Mouse (Mus musculus): Measurements from ENCODE around the gene Ung. TPM values are rescaled to one million over a fixed set of nuclear protein-coding genes. Genes with fewer than 3 reads are reported as not detected.

The Ung gene
- total RNA-seq, 2 experiments from 2014 or later = 28.8 to 32.9 TPM

DNA sequence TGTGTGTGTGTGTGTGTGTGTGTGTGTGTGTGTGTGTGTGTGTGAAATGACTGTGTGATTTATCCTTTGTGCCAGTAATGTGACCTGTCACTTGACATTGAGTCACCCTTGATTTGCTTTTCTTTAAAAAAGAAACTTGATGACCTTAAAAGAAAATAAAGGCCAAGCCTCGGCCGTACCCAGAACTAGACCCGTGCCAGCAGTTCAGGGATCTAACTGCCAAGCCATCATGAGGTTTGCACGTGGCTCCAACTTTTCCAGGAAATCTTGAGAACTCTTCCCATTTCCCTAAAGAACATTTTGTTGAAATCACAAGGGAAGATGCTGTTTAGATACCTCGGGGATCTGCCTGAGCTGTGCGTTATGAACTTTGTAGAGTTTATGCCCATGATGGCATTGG is 31.2 kb downstream of the Ung start:
- no peak for ATAC-seq (replicated peaks; ENCODE audit: low FRiP score, low TSS enrichment, poor library complexity, severe bottlenecking)

DNA sequence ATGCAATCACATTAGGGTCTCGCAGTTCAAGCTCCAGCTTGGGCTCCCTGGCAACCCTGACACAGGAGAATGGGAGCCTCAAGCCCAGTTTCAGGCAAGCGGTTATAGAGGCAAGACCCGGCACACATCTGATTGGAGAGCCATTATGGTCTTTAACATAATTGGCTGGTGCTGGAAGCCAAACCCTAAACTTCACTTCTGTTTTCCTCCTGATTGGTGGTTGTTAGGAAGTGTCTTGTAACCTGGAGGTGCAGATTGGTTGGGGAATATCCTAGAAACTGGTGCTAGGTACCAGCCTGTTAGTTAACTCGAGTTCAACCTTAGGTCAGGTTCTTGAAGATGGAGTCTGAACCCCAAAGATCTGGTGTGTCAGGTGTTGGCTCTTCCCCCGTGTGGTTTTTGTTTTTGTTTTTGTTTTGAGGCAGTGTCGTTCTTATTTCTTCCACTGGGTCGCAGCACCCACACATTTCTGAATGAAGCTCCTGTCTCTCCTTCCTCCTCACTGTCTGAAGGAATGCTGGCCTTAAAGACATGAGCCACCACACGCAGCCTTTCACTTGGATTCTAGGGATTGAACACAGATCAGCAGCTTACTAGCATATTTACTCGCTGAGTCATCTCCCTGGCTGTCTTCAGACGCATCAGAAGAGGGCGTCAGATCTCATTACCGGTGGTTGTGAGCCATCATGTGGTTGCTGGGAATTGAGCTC is 32.1 kb downstream of the Ung start:
- no peak for ATAC-seq (replicated peaks; ENCODE audit: low FRiP score, low TSS enrichment, poor library complexity, severe bottlenecking)

DNA sequence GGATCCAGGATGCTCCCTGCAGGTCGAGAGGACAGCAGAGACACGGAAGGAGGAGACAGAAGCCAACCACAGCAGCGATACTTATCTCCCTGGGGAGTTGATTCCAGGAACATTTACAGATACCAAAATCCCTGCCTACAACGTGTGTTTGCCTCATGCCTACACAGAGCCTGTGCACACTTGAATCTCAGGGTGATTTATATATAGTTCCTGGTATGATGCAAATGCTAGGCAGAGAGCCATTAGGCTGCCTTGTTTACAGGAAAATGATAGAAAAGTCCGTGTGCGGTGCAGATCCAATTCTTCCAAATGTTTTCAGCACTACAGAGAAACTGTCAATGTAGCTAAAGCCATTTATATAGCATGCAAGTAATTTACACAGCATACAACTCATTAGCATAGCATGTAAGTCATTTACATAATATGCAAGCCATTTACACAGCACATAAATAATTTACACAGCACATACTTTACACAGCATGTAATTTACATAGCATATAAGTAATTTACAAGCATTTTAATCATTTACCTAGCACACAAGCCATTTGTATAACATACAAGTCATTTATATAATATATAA is 33.0 kb downstream of the Ung start:
- no peak for ATAC-seq (replicated peaks; ENCODE audit: low FRiP score, low TSS enrichment, poor library complexity, severe bottlenecking)

DNA sequence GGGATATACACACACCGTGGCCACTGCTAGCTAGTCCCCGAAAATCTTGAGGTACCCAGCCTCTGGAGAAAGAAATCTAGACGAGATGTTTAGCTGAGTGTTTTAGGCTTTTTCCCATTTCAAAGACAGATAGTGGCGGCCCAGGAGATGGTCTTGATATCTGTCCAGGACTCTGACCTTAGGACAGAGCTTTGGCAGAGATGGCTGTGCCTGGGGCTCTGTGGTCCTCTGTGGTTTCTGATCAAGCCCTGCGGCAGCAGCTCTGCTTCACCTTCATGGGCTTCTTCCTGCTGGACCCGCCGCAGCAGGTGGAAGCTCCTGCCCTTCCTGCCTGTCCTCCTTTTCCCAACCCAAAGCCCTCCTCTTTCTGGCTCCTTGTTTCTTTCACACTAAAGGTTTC is 40.2 kb downstream of the Ung start:
- no peak for ATAC-seq (replicated peaks; ENCODE audit: low FRiP score, low TSS enrichment, poor library complexity, severe bottlenecking)

DNA sequence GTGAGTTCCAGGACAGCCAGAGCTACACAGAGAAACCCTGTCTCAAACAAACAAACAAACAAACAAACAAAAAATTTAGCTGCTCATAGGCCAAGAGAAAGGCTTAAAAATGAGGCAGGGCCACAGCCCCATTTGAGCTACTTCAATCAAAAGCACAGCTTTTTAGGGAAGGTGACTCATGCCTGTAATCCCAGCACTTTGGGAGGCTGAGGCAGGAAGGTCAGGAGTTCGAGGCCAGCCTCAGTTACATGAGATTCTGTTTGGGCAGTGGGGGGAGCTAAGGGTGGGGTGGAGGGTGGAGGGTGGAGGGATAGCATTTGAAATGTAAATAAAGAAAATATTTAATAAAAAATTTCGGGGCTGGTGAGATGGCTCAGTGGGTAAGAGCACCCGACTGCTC is 42.8 kb downstream of the Ung start:
- ATAC-seq (replicated peaks; ENCODE audit: low FRiP score, low TSS enrichment, poor library complexity, severe bottlenecking) = peak; percentile 67; the same call in 1 of the 2 replicates

DNA sequence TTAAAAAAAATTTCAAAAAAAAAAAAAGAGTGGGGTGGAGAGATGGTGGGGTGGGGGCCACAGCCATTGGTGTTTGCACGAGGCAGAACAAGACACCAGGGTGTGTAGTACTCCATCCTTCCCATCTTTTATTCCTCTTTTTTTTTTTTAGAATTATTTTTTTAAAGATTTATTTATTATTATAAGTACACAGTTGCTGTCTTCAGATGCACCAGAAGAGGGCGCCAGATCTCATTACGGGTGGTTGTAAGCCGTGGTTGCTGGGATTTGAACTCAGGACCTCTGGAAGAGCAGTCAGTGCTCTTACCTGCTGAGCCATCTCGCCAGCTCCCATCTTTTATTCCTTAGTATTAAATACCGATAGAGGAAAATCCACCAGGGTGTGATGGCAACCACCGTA is 43.3 kb downstream of the Ung start:
- ATAC-seq (replicated peaks; ENCODE audit: low FRiP score, low TSS enrichment, poor library complexity, severe bottlenecking) = no peak

DNA sequence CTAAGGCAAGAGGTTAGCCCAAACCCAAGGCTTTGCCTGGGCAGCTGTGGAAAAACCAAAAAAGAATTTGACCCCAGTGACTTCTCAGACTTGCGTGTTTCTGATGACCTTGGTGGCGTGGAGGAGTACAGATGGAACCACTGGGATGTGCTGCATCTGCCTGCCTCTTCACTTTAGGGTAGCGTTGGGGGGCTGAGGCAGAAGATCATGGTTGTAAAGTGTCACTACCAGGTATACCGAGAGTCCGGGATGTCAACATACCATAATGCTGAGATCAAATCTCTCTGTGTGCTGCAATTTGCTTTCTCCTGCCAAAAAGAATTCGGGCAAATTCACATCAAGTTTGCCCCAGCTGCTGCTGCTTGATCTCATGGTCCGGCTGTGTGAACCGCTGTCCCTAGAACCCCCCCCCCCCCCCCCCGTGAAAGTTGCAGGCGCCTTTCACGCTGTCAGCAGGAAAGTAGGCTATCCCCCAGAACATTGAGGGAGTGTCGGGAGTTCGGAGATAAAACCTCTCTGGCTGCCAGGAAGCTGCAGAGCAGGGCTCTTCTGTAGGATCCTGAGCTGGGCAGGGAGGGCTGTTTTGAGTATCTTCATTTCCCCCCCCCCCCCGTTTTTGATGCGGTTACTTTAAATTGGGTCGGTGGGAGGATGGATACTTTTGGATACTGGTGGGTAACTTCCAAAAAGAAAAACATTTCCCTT is 43.8 kb downstream of the Ung start:
- ATAC-seq (replicated peaks; ENCODE audit: low FRiP score, low TSS enrichment, poor library complexity, severe bottlenecking) = no peak

DNA sequence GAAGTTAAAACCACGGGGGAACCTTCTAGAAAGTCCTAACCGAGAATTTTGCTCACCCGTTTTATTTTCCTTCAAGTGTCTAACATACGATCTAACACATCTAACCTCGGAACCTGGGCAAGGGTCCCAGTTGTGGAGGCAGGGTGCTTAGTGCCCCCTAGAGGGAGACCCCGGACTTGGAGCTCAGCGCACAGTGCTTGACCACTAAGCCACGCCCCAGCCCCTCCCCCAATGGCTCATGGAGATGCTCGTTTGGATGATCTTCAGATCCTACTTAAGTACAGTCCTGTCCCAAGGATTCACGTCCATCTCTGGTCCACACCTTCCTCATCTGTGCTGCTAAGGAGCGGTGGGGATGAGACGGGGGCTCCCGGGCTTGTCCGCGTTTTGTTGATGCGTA is 44.5 kb downstream of the Ung start:
- ATAC-seq (replicated peaks; ENCODE audit: low FRiP score, low TSS enrichment, poor library complexity, severe bottlenecking) = no peak

DNA sequence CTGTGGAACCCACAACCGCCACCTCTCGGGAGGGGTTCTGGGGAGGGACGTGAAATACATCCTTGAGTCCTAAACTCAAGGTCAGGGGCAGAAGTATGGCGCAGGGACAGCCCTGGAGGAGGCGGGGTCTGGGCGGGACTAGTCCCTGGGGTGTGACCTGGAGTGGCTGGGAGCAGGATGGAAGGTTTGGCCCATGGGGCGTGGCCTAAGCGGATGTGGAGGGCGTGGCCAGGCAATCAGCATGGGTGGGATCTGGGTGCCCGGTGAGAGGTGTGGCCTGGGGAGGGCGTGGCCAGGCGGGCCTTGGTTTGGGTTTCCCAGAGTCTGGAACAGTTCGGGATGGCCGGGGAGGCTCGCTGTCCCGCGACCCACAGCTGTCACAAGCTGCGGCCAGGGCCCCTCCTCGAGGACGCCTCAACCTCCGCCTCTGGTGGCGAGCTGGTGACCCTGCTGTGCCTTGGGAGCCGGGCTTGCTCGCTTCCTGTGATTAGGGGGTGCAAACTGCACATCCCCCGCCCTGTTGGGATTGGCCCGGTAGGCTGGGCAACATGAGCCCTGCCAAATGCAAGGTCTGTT is 45.5 kb downstream of the Ung start:
- ATAC-seq (replicated peaks; ENCODE audit: low FRiP score, low TSS enrichment, poor library complexity, severe bottlenecking) = peak; percentile 97

DNA sequence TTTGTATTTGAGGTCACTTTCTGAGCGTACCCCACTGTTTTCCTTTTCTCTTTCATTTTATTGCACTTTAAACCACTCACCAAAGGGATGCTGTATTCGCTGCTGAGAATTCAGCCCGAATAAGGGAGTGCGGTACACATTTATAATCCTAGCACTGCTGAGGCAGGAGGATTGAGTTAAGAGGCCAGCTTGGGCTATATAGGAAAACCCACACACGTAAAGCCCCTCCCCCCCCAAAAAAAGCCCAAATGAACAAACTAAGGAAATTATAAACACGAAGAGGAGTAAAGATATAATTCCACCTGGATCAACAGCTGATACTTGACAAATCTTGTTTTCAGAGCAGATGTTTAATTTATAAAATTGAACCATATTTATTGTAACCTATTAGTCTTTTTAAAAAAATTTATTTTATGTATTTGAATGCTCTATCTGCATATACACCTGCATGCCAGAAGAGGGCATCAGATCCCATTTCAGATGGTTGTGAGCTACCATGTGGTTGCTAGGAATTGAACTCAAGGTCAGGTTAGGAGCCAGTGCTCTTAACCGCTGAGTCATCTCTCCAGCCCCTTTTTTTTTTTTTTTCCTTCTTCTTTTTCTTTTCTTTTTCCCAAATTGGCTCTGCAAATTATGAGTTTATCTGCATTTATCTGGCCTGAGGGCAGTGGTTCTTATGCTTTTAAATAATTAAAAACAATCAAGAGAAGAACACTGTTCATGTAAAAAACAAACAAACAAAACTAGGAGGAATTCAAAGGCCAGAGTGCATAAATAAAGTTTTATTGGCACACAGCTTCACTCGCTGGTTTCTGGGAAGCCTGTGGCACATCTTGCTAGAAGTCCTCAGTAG is 46.6 kb downstream of the Ung start:
- ATAC-seq (replicated peaks; ENCODE audit: low FRiP score, low TSS enrichment, poor library complexity, severe bottlenecking) = no peak

DNA sequence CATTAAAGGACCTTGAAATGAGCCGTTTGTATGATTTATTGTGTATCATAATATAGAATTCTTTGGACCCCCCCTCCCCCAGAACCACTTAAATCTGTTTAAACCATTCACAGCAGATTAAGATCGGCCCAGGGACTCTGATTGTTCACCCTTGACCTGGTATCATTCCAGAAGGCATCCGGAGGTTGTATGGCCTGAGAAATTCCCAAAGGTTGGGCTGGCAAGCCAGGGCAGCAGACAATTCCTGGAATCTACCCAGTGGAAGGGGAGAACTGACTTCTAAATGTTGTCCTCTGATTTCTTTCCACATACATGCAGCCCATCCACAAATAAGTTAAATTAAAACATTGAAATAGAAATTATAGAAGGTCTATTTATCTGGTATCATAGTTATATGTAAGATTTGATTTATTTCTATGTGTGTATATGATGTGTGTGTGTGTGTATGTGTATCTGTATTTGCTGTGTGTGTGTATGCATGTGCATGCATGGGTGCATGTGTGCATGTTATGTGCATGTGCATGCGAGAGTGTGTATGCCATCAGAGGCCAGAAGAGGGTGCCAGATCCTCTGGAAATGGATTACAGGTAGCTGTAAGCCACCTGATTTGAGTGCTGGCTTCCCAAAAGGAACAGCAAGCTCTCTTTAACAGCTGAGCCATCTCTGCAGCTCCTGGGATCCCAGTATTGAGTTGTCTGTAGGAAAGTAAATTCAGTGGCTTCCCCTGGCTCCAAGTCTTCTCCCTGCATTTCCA is 48.0 kb downstream of the Ung start:
- ATAC-seq (replicated peaks; ENCODE audit: low FRiP score, low TSS enrichment, poor library complexity, severe bottlenecking) = no peak

DNA sequence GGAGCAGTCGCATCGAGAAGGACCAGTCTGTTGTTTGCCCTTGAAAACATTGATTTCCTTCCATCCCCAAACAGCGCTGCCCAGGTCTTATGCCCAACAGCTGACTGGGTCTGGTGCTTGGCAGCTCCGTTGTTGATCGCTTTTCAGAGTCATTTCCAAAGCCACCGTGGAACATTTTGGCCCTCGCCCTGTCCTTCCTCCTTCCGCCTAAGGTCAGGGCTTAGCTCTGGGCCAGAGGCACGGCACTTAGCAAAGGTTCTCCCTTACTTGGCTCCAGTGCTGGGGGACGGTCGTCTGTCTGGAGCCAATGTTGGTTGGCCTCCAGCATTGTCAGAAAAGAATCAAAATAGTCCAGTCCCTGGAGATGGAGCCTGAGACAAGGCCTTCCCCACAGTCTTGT is 49.4 kb downstream of the Ung start:
- ATAC-seq (replicated peaks; ENCODE audit: low FRiP score, low TSS enrichment, poor library complexity, severe bottlenecking) = no peak

DNA sequence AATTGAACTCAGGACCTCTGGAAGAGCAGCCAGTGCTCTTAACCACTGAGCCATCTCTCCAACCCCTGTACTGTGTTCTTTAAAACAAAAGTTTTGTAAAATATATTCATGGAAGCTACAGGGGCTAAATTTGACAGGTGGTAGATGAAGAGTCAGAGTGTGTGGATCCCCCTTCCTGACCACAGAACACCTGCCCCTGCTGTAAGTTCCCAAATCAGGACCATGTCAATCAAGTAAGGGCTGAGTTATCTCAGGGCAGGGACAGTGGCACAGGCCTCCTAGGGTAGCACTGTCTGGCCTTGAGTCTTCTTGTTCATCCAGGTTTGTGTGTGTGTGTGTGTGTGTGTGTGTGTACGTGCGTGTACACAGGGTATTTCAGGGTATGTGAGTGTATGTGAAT is 53.3 kb downstream of the Ung start:
- no peak for ATAC-seq (replicated peaks; ENCODE audit: low FRiP score, low TSS enrichment, poor library complexity, severe bottlenecking)

DNA sequence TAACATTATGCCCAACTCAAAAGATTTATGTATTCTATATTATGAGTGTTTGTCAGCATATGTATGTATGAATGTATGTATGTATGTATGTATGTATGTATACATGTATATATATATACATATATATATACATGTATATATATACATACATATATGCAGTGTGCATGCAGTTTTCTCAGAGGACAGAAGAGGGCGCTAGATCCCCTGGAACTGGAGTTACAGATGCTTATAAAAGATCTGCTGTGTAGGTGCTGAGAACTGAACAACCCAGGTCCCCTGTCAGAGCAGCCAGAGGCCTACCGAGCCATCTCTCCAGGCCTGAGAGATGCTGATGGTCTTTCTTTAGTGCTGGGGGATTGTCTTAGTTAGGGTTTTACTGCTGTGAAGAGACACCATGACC is 56.9 kb downstream of the Ung start:
- no peak for ATAC-seq (replicated peaks; ENCODE audit: low FRiP score, low TSS enrichment, poor library complexity, severe bottlenecking)

Other genes with a start within 250 kb of the Ung start
- gene Coro1c, start 221.6 kb upstream of the Ung start, total RNA-seq (2014; fragmentation: Nextera tagmentation) = 56.5 and 80.4 TPM in 2 replicates
- 75.7 and 78.0 TPM in 2 replicates for gene Coro1c, start 221.6 kb upstream of the Ung start, total RNA-seq (2017)
- 12.5 and 20.6 TPM in 2 replicates for gene Ssh1, start 136.5 kb upstream of the Ung start, total RNA-seq (2014; fragmentation: Nextera tagmentation)
- 3.7 and 5.1 TPM in 2 replicates for gene Ssh1, start 136.5 kb upstream of the Ung start, total RNA-seq (2017)
- gene Dao, start 126.7 kb upstream of the Ung start, total RNA-seq (2014; fragmentation: Nextera tagmentation) = not detected in 2 replicates
- gene Dao, start 126.7 kb upstream of the Ung start, total RNA-seq (2017) = not detected in 2 replicates
- gene Usp30, start 64.9 kb upstream of the Ung start, total RNA-seq (2014; fragmentation: Nextera tagmentation) = 5.7 and 11.0 TPM in 2 replicates
- gene Usp30, start 64.9 kb upstream of the Ung start, total RNA-seq (2017) = 3.5 and 12.2 TPM in 2 replicates
- not detected in 2 replicates for gene Svop, start 38.8 kb upstream of the Ung start, total RNA-seq (2014; fragmentation: Nextera tagmentation)
- not detected in 2 replicates for gene Svop, start 38.8 kb upstream of the Ung start, total RNA-seq (2017)
- 11.5 and 13.4 TPM in 2 replicates for gene Alkbh2, start 2.2 kb upstream of the Ung start, total RNA-seq (2014; fragmentation: Nextera tagmentation)
- 2.1 and 9.6 TPM in 2 replicates for gene Alkbh2, start 2.2 kb upstream of the Ung start, total RNA-seq (2017)
- gene Acacb, start 16.1 kb downstream of the Ung start, total RNA-seq (2014; fragmentation: Nextera tagmentation) = 2.2 and 3.8 TPM in 2 replicates
- gene Acacb, start 16.1 kb downstream of the Ung start, total RNA-seq (2017) = 0.27 and 0.28 TPM in 2 replicates
- not detected in 2 replicates for gene Foxn4, start 143.4 kb downstream of the Ung start, total RNA-seq (2014; fragmentation: Nextera tagmentation)
- not detected in 2 replicates for gene Foxn4, start 143.4 kb downstream of the Ung start, total RNA-seq (2017)
- 0.79 and 2.6 TPM in 2 replicates for gene Myo1h, start 158.8 kb downstream of the Ung start, total RNA-seq (2014; fragmentation: Nextera tagmentation)
- gene Myo1h, start 158.8 kb downstream of the Ung start, total RNA-seq (2017) = 0.33 and 0.34 TPM in 2 replicates

All from megakaryocyte-erythroid progenitor cell, adult 5-6 weeks (primary cell).